Mouse (Mus musculus) heart, embryonic 10.5 days (tissue): ENCODE results near the gene Gab2. TPM values are rescaled to one million over a fixed set of nuclear protein-coding genes. Genes with fewer than 3 reads are reported as not detected.
"Not testable (repeated sequence)": the region's sequence is repeated elsewhere in the genome, so short reads cannot be mapped to it uniquely, and the experiment has no call there.

ENCODE experiments used
- DNase-seq: peaks from one replicate; pipeline ENCODE4 v3.0.0-alpha.2; 2017; ENCODE audit warnings: low spot score
- H3K27ac ChIP-seq: fragments of 300-500 bp; sonication (generic); 2 replicates; pipeline ENCODE4 v1.5.1; 2016; ENCODE audit warnings: mild to moderate bottlenecking
- H3K27me3 ChIP-seq: fragments of 300-500 bp; sonication (generic); 2 replicates; pipeline ENCODE4 v1.6.1; 2016; ENCODE audit warnings: mild to moderate bottlenecking; ENCODE audit not compliant: poor library complexity, insufficient read depth, severe bottlenecking
- H3K36me3 ChIP-seq: fragments of 300-500 bp; sonication (generic); 2 replicates; pipeline ENCODE4 v1.6.1; 2016; ENCODE audit warnings: mild to moderate bottlenecking, moderate library complexity
- H3K4me1 ChIP-seq: fragments of 300-500 bp; sonication (generic); 2 replicates; pipeline ENCODE4 v1.6.1; 2016; ENCODE audit warnings: mild to moderate bottlenecking
- H3K4me3 ChIP-seq: fragments of 300-500 bp; sonication (generic); 2 replicates; pipeline ENCODE4 v1.5.1; 2016; ENCODE audit warnings: mild to moderate bottlenecking, moderate library complexity
- H3K9me3 ChIP-seq: fragments of 300-500 bp; sonication (generic); 2 replicates; pipeline ENCODE4 v1.6.1; 2016; ENCODE audit warnings: mild to moderate bottlenecking, moderate library complexity
- WGBS: fragments of 180-500 bp; shearing (Covaris S2); methylation state at CpG from one replicate; pipeline ENCODE4 v1.1.7; 2016; 5-methylcytosine and 5-hydroxymethylcytosine counted together
- polyA plus RNA-seq: library from polyadenylated mRNA; unstranded; fragments of >200 nt; fragmentation: Nextera tagmentation; extraction: Ambion mirVana; gene quantifications from 2 replicates; pipeline ENCODE4 v1.2.1, GENCODE M21; 2016

The Gab2 gene
- polyA plus RNA-seq, 1 experiment from 2014 or later: 6.7 TPM

- WGBS: 66% methylated on average over 2 of the region's 2 CpGs
- DNase-seq: no peak
- Histone ChIP-seq H3K9me3 (no peaks in the 10 kb centered on the region), H3K36me3 (peaks cover 3% of the 10 kb centered on the region; the same call in 1 of the 2 replicates), H3K27me3 (no peaks in the 10 kb centered on the region), H3K4me3 (no peak overlapping the region), H3K4me1 (no peaks in the 10 kb centered on the region), H3K27ac (no peak overlapping the region)
Observed at GRCm38 (mm10) chr7:97223836-97224235, 142.4 kb downstream of the Gab2 start.

GRCm38 (mm10) chr7:97245261-97245949 is 164.0 kb downstream of the Gab2 start:
- Histone ChIP-seq H3K9me3 (no peaks in the 10 kb centered on the region), H3K36me3 (no peaks in the 10 kb centered on the region), H3K4me1 (peaks cover 4% of the 10 kb centered on the region; the same call in 1 of the 2 replicates), H3K27me3 (no peaks in the 10 kb centered on the region), H3K27ac (no peak overlapping the region), H3K4me3 (no peak overlapping the region)
- WGBS: 85% methylated on average over 2 of the region's 2 CpGs
- DNase-seq: no peak

GRCm38 (mm10) chr7:97245950-97246578 is 164.7 kb downstream of the Gab2 start:
- H3K27ac ChIP-seq, H3K4me3 ChIP-seq, H3K36me3 ChIP-seq, H3K4me1 ChIP-seq, H3K9me3 ChIP-seq, DNase-seq, H3K27me3 ChIP-seq: not testable (repeated sequence)
- 83% methylated on average over 2 of the region's 2 CpGs for WGBS

- no peak overlapping the region for H3K27ac ChIP-seq
Observed at GRCm38 (mm10) chr7:97247661-97248060, 166.3 kb downstream of the Gab2 start.

GRCm38 (mm10) chr7:97248136-97248535 is 166.8 kb downstream of the Gab2 start:
- Histone ChIP-seq H3K36me3 (no peaks in the 10 kb centered on the region), H3K4me3 (no peak overlapping the region), H3K4me1 (peaks cover 4% of the 10 kb centered on the region; the same call in 1 of the 2 replicates), H3K27me3 (no peaks in the 10 kb centered on the region), H3K9me3 (no peaks in the 10 kb centered on the region), H3K27ac (no peak overlapping the region)
- no peak for DNase-seq
- 67% methylated on average over 5 of the region's 5 CpGs for WGBS

More at GRCm38 (mm10) chr7:97247661-97248060, 166.3 kb downstream of the Gab2 start:
- no peaks in the 10 kb centered on the region for H3K9me3 ChIP-seq
- peaks cover 4% of the 10 kb centered on the region; the same call in 1 of the 2 replicates for H3K4me1 ChIP-seq
- DNase-seq: no peak
- H3K4me3 ChIP-seq: no peak overlapping the region
- H3K36me3 ChIP-seq: no peaks in the 10 kb centered on the region
- 50% methylated on average over 1 of the region's 1 CpGs for WGBS
- H3K27me3 ChIP-seq: no peaks in the 10 kb centered on the region

GRCm38 (mm10) chr7:97251638-97252037 is 170.3 kb downstream of the Gab2 start:
- Histone ChIP-seq H3K4me3 (no peak overlapping the region), H3K36me3 (no peaks in the 10 kb centered on the region), H3K27me3 (no peaks in the 10 kb centered on the region), H3K9me3 (no peaks in the 10 kb centered on the region), H3K4me1 (peaks cover 4% of the 10 kb centered on the region; the same call in 1 of the 2 replicates), H3K27ac (no peak overlapping the region)
- 55% methylated on average over 2 of the region's 2 CpGs for WGBS
- no peak for DNase-seq

GRCm38 (mm10) chr7:97262541-97262940 is 181.2 kb downstream of the Gab2 start:
- WGBS: 37% methylated on average over 1 of the region's 1 CpGs
- Histone ChIP-seq H3K4me3 (no peak overlapping the region), H3K36me3 (no peaks in the 10 kb centered on the region), H3K4me1 (0 out of 2 replicates have a peak, but pooled peaks cover 4% of the 10 kb centered on the region), H3K27me3 (no peaks in the 10 kb centered on the region), H3K27ac (no peak overlapping the region), H3K9me3 (no peaks in the 10 kb centered on the region)
- DNase-seq: no peak

GRCm38 (mm10) chr7:97270367-97270766 is 189.0 kb downstream of the Gab2 start:
- DNase-seq: no peak
- H3K4me1 ChIP-seq: no peaks in the 10 kb centered on the region
- peaks cover 12% of the 10 kb centered on the region for H3K36me3 ChIP-seq
- H3K27me3 ChIP-seq: no peaks in the 10 kb centered on the region
- H3K4me3 ChIP-seq: no peak overlapping the region
- no peaks in the 10 kb centered on the region for H3K9me3 ChIP-seq
- H3K27ac ChIP-seq: no peak overlapping the region

- Histone ChIP-seq H3K4me1 (no peaks in the 10 kb centered on the region), H3K4me3 (no peak overlapping the region), H3K27me3 (no peaks in the 10 kb centered on the region), H3K27ac (no peak overlapping the region), H3K36me3 (peaks cover 12% of the 10 kb centered on the region), H3K9me3 (no peaks in the 10 kb centered on the region)
- DNase-seq: no peak
- 94% methylated on average over 1 of the region's 1 CpGs for WGBS
Observed at GRCm38 (mm10) chr7:97271068-97271467, 189.7 kb downstream of the Gab2 start.

- no peak for DNase-seq
- WGBS: 47% methylated on average over 2 of the region's 2 CpGs
- Histone ChIP-seq H3K4me1 (no peaks in the 10 kb centered on the region; the same call in 1 of the 2 replicates), H3K27ac (no peak overlapping the region), H3K4me3 (no peak overlapping the region), H3K36me3 (peaks cover 25% of the 10 kb centered on the region), H3K27me3 (no peaks in the 10 kb centered on the region), H3K9me3 (no peaks in the 10 kb centered on the region)
Observed at GRCm38 (mm10) chr7:97296986-97297385, 215.6 kb downstream of the Gab2 start.

- H3K36me3 ChIP-seq: peaks cover 29% of the 10 kb centered on the region
- WGBS: 0% methylated on average over 2 of the region's 2 CpGs
- peak; percentile 71 for DNase-seq
Observed at GRCm38 (mm10) chr7:97297466-97297865, 216.1 kb downstream of the Gab2 start.

GRCm38 (mm10) chr7:97298279-97298678 is 216.9 kb downstream of the Gab2 start:
- Histone ChIP-seq H3K4me3 (no peak overlapping the region), H3K27ac (no peak overlapping the region), H3K27me3 (no peaks in the 10 kb centered on the region), H3K36me3 (peaks cover 37% of the 10 kb centered on the region), H3K9me3 (no peaks in the 10 kb centered on the region), H3K4me1 (no peaks in the 10 kb centered on the region; the same call in 1 of the 2 replicates)
- 87% methylated on average over 2 of the region's 2 CpGs for WGBS
- no peak for DNase-seq

More at GRCm38 (mm10) chr7:97297466-97297865, 216.1 kb downstream of the Gab2 start:
- no peak overlapping the region for H3K27ac ChIP-seq
- H3K4me1 ChIP-seq: no peaks in the 10 kb centered on the region; the same call in 1 of the 2 replicates
- no peaks in the 10 kb centered on the region for H3K9me3 ChIP-seq
- H3K27me3 ChIP-seq: no peaks in the 10 kb centered on the region
- no peak overlapping the region for H3K4me3 ChIP-seq

- no peaks in the 10 kb centered on the region; the same call in 1 of the 2 replicates for H3K4me1 ChIP-seq
- no peak overlapping the region for H3K27ac ChIP-seq
- peak; percentile 55 for DNase-seq
- 84% methylated on average over 6 of the region's 6 CpGs for WGBS
- peaks cover 44% of the 10 kb centered on the region for H3K36me3 ChIP-seq
- H3K9me3 ChIP-seq: no peaks in the 10 kb centered on the region
- H3K4me3 ChIP-seq: no peak overlapping the region
- no peaks in the 10 kb centered on the region for H3K27me3 ChIP-seq
Observed at GRCm38 (mm10) chr7:97298943-97299342, 217.6 kb downstream of the Gab2 start.
